Mouse (Mus musculus): ENCODE results near the gene Tmem38a.

The Tmem38a gene

DNA sequence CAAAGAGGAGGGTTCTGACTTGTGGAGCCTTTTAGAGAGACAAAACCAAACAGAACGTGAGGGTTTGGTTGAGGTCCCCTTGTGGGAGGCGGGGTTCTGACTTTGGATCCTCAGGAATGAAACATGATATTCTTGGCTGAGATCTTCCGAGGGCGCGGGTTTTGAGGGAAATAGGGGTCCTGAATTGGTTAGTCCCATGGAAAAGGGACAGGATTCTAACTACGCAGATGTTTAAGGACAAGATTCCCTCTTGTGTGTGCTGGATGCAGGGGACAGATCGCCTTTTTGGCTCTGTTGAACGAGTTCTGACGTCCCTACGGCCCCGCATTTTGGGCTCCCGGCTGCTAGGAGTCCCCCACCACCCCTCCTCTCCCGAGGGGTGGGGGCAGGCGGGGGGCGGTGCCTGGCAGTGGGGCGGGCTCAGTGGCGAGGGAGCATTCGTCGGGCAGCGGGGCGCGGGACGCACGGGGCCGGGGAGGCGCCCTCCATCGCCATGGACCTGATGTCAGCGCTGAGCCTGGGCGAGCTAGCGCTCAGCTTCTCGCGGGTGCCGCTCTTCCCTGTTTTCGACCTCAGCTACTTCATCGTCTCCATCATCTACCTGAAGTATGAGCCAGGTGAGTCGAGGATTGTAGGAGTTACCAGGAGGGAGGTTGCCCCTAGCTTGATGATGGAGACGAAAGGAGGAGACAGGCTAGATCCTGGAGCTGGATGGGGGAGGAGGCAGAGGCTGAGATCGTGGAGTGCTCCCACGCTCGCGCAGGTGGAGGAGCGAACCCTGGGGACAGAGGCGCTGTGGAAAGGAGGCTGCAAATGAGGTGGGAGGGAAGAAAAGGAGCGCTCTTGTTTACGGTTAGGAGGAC, at the start of gene Tmem38a:
TSS of gene Tmem38a (plus strand) at position 445 of the 863 bp plus-strand sequence.
- peak; percentile 87 for DNase-seq

DNA sequence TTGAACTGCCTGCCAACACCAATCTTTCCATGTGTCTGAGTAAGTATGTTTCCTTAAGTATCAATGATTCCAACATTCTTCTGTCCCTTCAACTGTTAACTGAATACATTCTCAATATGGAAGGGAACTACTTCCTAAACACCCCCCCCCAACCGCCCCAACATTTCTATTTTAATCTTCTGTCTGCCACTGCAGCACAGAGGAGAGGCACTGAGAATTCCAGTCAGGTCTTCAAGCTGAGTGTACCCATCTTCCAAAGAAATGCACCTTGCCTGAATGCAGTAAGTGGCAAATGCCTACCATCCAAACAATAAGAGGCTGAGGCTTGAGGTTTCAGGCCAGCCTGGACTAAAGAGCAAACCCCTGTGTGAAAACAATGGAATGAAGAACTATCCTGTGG, 39.8 kb upstream of the Tmem38a start:
- no peak for DNase-seq

DNA sequence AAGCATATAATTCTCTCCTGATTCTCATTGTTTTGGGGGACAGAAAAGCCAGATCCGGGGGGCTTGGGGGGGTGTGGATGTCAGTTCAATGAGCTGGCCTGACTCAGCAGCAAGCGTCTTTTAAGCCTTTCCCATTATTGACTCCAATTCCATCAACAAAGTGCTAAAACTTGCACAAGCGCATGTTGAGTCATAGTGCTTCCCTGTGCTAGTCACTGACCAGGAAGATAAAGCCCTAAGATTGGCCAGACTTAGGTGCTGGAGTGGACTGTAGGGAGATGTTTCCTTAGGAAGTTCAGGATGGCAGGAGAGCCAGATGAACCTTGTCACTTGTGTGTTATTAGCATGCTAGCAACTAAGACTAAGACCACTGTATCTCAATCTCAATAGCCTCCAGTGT, 37.0 kb upstream of the Tmem38a start:
- DNase-seq, result no peak

DNA sequence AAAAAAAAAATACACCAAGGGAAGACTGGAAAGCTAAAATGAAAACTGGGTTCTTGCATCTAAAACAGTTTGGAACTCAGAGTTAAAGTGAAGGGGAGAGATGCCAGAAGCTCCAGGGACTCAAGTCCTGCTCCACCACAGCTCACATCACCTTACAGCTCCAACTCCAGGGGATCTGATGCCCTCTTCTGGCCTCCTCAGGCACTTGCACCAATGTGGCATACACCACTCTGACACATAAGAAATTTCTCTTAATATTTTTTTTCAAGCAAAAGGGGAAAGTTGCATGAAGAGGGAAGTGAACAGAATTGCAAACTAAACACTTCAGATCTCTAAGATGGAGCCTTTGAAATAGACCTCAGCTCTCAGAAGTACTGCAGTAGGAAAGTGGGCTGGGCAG, 32.6 kb upstream of the Tmem38a start:
- DNase-seq, result no peak

DNA sequence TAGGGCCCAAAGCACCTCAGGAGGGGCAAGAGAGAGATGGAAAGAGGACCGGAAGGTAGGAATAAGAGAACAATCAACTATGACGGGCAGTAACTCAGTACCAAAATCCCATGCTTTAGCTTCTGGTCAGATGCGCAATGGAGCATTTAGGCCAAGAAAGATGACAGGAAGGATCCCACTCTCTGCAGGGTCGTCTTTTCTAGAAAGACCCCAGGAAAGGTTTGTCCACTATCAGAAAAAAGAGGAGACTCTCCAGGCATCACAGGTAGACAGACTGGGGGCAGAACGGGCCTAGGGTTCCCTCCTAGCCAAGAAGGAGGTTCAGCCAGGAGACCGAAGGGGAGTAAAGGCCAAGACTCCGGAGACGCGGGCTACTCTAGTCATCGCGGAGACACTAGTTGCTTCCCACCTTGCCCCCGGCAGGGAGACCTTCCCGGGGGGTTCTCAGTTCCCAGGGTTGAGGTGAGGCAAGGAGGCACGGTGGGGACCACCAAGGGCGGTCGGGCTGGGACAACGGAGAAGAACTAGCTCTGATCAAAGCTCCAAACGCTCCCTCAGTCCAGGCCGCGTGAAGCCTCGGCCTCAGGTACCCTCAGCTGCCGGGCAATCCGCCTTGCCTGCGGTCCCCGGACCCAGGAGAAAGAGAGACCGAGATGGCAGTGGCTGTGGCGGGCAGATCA, 24.6 kb upstream of the Tmem38a start:
- DNase-seq, result peak; percentile 15

DNA sequence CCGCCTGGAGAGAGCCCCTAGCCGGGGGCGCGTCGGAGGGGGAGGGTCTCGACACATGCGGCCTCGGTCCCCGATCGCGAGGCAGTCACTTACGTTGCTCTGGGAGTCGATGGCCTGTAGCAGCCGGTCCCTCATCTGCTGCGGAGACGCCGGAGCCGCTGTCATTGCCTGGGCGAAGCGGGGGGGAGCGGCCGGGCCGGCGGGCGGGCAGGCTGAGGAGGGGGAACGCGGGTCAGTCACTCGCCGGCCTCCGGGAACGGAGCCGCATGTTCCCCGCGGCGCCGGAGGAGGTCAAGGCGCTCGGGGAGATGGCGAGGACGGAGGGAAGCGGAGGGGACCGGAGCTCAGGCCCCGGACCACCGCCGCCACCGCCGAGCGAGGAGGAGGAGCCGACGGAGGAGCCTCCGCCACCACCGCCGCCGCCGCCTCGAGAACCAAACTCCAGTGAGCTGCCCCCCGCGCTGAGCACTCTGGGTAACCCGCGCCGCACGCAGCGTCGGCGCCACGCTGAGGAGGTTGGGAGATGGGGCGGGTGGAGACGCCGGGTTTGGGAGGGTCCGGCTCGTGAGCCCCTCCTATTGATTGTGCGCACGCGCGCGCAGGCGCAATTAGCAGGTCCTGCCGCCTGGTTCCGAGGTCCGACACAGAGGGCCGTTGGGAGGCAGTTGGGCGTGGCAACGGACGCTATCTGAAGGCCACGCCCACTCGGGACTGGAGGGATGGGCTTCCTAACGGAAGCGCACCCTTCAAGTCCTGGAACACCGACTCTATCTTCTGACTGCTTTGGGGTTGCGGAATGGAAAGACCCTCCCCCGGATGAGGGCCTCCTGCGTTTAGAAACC, 23.8 kb upstream of the Tmem38a start, which contains the start of gene Med26:
TSS of gene Med26 (minus strand) at position 469 of the 842 bp plus-strand sequence.
- peak; percentile 99 for DNase-seq

DNA sequence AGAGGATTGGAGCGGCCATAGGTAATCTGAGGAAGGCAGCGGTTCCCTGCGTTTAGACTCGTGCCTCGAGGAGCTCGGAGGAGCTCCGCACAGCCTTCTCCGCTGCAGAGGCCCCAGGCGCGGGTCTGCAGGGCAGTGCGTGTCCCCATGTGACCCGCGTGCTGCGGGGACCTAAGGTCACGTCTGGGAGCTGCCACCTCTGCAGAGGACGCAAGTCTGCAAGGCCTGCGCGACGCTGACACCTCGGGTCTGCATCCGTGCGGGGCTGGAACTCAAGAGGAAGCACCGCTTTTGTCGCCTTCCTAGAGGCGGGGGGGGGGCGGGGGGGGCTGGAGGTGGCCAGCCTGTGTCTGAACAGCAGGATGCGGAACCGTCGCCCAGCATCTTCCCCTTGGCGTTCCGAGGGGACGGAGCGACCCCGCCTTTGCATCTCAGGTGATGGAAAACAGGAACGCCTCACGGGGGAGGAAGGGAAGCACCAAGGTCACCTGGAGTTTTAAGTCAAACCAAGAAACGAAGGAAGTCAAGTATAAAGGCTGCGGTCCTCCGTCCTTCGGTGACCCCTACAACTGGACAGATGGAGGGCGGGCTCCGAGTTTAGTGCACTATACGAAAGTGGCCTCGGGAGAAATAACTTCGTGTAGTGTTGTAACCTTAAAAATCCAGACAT, 23.1 kb upstream of the Tmem38a start:
- DNase-seq, result no peak

DNA sequence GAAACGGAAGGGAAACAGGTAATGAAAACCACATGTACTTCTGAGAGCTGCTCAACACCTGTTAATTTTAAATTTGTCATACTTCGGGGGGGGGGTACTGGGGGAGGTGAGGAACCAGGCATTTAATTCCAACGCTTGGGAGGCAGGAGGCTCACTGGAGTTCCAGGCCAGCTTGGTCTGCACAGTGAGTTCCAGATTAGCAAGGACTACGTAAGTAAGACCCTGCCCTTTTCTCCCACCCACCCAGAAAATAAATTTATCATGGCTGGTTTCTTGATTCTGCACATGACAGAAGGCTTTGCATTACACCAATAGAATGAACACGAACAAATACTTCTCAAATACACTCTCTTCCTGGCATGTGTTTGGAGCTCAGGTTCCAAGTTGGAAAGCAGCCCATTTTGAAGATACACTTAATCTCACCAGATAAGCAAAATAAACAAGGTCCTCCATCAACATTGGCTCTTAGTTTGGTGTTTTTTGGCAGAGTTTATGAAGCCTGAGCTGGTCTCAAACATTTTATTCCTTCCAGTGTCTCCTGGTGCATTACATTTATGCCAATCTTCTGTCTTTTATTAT, 22.5 kb upstream of the Tmem38a start:
- DNase-seq, result no peak

DNA sequence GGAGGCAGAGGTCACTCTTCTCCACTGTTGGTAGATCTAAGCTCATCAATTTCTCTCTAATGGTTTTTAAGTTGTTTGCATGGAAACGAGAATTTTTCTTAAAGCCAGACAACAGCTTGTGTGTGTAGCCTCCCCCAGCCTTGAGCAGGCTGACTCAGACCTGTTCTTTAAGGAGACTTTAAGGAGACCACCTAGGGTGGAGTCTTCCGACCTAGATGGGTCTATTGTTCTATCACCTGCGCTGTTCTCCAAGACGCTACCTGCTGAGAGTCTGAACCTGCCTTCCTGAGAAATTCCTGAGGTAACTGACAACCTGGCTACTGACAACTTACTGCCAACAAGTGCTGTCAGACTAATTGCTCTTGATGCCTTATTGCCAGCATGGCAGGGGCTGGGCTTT, 16.1 kb upstream of the Tmem38a start:
- no peak for DNase-seq

DNA sequence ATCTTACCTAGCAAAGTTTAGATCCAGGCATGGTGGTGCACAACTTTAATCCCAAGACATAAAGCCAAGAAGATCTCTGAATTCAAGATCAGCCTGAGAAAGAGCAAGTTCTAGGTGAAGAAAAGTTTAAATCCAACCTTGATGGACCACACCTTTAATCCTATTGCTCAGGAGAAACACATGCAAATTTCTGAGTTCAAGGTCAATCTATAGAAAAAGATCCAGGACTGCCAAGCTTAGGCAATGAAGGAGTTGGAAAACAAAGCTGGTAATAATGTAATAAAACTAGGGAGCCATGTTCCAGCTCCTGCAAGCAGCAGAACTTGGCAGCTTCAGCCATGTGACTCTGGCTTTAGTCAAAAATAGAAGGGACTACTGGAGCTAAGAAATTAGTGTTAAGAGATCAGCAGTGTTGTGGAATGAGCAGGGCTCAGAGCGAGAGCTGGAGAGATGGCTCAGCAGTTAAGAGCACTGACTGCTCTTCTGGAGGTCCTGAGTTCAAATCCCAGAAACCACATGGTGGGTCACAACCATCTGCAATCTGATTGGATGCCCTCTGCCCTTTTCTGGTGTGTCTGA, 10.7 kb upstream of the Tmem38a start:
- no peak for DNase-seq

DNA sequence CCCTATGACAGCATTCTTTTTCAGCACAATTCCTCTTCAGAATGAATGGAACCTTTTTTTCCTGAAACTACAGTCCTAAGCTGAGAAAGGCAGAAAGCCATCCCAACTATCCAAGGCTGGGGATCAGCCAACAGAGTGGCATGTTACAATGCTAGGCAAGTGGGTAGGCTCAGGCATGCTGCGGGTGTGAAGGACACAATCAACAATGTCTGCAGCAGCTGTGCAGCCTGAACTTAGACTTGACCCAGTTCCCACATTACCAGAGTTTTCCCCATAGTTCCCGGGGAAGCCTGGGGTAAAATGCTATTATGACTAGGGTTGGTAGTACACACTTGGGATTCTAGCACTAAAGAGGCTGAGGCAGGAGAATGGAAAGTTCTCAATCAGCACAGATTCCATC, 5.9 kb upstream of the Tmem38a start:
- DNase-seq, result no peak

DNA sequence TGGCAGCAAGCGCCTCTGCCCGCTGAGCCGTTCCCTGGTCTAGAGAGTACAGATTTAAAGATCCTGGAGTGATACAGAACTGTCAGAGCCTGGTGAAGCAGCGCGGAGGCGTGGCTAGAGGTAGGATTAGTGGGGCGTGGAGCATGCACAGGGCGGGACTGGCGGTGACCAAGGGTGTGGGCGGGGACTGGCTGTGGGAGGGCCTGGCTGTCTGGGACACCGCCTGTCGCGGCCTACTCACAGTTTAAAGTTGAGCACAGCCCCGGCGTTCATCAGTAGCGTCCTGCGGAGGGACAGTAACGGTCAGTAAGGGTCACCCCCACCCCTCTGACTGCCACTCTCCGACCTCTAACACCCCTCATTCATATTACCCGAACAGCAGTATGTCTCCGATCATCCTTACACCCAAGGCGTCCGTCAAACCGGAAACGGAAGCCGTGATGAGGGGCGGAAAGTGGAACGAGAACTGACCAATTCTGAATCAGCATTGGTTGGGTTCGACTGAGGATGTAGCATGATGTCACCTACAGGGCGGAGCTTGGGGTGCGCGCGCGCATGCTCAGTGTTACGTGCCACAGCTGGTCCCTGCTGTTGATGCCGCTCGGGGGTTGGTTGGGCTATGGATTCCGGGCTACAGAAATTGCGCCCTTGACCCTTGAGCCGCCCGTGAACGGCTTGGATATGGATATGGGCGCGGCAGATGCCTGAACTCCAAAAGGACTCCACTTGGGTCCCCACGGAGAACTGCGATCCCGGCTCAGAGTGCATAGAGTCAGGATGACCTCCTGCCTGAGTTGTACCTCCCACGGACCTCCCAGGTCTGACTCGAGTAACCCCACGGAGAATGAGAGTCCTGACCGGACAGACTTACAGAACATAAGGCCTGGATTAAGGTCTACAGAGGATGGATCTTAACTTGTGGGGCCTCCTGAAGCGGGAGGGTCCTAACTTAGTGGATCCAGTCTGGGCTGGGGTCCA, 933 bp upstream of the Tmem38a start, which contains the start of gene Smim7:
TSS of gene Smim7 (minus strand) at position 456 of the 978 bp plus-strand sequence.
- DNase-seq, result peak; percentile 99

DNA sequence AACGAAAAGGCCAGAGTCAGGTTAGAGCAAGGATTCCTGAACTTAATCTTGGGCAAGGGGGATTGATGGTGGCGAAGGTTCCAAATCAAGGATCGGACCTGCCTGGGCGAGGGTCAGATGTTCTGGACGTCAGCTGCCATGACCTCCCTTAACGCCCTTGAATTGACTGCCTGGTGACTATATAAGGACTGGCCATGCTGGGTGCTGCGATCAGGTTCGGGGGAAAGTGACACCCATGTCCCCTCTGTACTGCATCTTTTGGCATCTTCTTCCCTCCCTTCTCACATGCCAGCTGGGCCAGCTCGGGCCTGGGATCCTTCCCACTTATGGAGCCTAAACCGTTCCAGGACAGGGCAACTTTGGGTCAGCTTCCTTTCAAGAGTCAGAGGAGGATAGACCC, 652 bp downstream of the Tmem38a start:
- no peak for DNase-seq

DNA sequence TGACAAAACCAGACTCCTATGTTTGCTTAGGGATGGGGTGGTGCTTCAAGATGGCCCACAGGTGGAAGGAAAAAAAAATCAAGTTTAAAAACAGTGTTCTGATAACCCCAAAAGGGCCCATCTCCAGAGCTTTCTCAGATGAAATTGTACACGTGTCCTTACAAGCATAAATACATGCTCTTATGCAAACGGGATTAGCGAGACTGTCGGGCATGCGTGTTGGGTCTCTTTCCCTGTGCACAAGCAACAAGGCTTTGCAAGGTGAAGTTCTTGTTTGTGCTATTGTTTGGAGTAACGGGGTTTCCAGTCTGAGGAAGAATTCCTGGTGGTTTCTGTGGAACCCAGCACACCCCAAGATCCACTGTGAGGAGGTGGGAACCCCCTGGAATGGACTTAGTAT, 1.6 kb downstream of the Tmem38a start:
- no peak for DNase-seq

DNA sequence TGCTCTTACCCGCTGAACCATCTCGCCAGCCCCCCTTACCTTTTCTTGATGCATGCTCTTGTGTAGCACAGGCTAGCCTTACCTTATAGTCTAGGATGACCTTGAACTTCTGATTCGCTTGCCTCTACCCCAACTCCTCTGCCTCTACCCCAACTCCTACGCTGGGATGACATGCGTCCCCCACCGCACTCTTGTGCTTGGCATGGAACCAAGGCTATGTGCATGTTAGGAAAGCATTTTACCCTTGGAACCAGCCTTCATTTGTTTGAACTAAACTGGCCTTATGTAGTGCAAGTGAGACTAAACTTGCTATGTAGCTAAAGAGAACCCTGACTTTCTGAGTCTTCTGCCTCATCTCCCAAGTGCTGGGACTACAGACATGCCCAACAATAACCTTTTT, 4.1 kb downstream of the Tmem38a start:
- no peak for DNase-seq

DNA sequence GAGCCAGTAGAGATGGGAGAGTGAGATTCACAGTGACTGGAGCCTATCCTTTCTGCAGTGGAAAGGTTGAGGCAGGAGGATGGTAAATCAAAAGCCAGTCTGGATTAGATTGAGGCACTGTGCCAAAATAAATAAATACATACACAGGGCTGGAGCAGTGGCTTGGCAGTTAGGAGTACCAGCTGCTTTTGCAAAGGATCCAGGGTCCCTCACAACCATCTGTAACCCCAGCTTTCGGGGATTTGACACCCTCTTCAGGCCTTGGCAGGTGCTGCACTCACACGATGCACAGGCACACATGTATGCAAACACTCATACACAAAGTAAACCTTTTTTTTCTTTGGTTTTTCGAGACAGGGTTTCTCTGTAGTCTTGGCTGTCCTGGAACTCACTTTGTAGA, 5.4 kb downstream of the Tmem38a start:
- no peak for DNase-seq

DNA sequence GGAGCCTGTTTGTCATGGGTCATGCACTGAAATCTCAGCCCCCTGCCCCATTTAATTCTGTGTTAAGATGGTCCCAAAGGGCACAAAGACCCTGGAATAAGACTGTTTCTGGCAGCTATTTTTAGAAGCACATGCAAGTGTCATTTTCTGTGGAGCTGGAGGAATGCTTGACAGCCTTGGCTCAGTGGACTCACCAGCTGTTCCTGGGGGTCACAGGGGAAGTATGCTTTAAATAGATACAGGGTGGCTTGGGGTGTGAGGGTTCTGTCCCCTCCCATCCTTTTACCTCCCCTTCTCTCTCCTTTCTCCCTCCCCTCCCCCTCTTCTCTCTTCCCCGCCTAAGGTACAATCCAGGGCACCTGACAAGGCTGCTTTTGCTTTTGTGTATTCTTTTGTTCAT, 6.1 kb downstream of the Tmem38a start:
- no peak for DNase-seq

DNA sequence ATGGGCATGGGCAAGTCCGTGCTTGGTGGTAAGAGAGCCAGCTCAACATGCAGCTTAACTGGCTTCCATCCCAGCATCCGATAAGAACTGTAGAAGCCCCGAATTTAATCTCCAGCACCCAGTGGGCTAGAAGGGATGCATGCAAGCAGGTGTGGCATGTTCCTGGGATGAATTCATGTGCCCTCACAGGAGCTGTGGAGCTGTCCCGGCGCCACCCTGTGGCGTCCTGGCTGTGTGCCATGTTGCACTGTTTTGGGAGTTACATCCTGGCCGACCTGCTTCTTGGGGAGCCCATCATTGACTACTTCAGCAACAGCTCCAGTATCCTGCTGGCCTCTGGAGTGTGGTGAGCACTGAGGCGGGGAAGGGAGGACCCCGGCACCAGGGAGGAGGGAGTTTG, 7.5 kb downstream of the Tmem38a start:
- no peak for DNase-seq

DNA sequence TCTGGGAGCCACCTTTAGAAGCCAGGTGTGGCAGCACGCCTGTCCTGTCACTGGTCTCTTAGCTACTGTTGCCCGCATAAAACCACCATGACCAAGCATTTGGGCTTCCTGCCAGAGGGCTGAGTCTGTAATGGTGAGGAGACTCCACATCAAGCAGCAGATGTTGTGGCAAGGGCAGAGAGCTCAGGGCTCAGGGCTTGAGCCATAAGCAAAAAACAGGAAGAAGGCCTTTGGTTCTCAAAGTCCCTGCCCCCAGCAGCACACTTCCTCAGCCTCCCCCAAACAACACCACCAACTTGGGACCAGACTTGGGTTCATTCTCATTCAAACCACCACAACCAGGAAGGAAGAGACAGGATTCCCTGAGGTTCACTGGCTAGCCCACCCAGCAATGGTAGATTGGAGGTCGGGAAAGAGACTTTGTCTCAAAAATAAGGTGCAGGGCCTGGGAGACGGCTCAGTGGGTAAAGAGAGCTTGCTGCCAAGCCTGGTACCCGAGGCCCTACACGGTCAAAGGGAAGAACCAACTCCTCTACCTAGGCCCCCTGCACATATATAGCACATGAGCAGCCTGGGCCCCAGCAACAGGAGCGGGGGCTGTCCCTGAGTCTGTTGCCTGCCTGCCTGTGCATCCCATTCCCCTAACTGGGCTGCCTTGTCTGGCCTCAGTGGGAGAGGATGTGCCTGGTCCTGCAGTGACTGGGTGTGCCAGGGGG, 11.4 kb downstream of the Tmem38a start:
- DNase-seq, result peak; percentile 44

DNA sequence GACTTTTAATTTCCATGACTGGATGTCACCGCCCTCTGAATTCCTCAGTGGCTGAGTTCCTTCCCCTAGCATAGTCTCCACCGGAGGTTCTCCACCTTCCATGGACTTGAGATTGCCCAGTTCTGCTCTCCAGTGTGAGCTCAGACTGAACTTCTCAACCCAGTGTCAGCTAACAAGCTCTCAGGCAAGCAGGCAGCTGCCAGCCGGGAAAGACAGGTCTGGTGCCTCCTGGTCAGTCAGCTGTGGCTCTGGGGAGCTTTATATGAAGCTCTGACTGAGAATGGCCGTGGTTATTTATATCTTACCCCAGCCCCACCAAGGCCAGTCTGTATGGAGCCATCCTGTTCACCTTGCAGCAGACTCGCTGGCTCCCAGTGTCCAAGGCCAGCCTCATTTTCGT, 12.5 kb downstream of the Tmem38a start:
- no peak for DNase-seq

All from kidney, postnatal 14 days (tissue).